Mouse (Mus musculus): ENCODE measurements around the gene Igf2r.
A peak's percentile ranks its signal among the peaks of the same experiment; 100 is the strongest.
"Not testable (repeated sequence)": the region's sequence is repeated elsewhere in the genome, so short reads cannot be mapped to it uniquely, and the experiment has no call there.

The Igf2r gene

DNA sequence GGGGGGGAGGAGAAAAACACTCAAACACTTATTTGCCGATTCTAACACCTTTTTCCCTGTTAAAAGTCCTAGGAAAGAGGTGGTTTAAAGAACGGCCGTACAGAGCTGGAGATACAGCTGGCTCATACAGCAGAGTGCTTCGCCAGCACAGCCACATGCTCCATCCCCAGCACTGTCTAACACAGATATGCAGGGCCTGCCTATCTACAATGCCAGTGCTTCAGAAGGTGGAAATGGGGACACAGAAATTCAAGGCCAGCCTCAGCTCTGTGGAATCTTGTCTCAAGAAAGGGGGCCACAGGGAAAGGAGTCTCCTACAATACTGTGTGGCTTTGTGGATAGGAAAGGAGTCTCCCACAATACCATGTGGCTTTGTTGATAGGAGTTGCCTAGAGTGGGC is 52.0 kb downstream of the Igf2r start:
- DNase-seq (ENCODE audit: low spot score in 2 of 2) = no peak

DNA sequence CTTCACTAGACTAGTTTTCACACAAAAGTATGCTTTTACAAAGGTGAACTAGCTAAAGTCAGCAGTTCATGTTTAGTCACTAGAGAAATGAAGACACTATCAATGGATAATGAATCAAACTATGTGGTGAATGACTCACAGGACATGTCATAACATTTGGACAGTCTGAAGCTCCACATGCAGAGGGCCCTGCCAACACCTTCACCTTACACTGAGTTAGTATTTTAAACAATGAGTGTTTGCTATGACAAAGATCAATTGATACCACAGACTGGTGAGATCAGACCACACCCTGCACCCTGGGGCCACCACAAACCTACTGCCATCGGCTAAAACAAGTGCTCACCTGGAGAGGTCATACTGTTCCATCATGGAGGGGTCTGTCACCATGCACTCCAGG is 54.4 kb downstream of the Igf2r start:
- DNase-seq (ENCODE audit: low spot score in 2 of 2) = peak; percentile 14 to 15

DNA sequence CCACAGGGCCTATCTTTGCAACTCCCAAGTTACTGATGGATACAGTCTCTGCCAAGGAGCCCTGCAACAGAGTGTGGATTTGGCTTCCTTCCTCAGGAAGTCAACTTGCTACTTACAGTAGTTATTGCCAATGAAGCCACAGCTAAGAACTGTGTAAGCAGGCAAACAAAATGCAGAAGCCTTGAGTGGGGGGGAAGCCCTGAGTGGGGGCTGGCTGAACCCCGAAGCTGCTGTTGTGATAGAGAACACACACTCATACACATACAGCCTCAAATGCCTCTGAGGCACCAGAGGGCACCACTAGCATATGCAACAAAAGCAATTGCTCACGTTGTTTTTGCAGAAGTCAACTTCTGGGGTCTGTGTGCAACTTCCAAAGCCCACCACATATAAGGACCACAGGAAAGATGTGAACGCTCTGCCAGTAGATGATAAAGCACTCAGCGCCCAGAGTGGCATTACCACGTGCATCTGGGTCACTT is 55.3 kb downstream of the Igf2r start:
- no peak for DNase-seq (ENCODE audit: low spot score in 2 of 2)

DNA sequence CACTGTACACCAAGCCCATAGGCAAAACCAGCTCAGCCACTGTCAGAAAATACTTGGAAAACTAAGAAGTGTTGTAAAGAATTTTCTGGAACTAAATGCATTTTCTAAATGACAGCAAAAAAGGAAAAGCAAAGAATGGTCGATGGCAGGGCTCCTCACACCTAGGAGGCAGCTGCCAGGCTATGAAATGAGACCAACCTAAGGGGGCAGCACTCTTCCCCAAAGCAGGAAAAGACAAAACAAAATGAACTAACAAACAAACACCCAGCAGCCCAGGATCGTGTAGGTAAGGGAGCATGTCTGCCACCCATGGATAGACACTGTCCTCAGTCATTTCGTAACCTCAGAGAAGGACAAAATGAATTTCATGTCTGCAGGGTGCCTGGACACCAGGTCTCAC is 56.5 kb downstream of the Igf2r start:
- DNase-seq (ENCODE audit: low spot score in 2 of 2) = no peak

GRCm38 (mm10) chr17:12712191-12712590 is 57.3 kb downstream of the Igf2r start:
- no peak for DNase-seq (ENCODE audit: low spot score in 2 of 2)

DNA sequence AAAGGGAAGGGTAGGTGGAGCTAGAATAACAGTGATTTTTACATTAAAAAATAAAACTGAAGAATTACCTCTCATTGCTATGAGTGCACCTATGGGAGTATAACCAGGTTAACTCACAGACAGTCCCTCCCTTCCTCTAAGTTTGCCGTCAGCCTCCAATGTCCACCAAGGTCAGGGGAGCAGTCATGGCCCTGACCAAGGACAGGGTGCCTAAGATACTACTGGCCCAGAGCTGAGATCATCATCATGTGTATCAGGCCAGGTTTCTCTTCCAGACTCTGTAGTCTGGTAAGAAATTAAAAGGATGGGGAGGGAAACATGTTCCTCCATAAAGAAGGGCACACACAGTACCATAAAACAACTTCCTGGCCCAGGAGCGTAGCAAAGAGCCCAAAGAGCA is 58.5 kb downstream of the Igf2r start:
- DNase-seq (ENCODE audit: low spot score in 2 of 2) = no peak

- no peak for DNase-seq (ENCODE audit: low spot score in 2 of 2)
These were observed 59.2 kb downstream of the Igf2r start for GRCm38 (mm10) chr17:12710050-12710780.

- no peak for DNase-seq (ENCODE audit: low spot score in 2 of 2)
These were observed 61.1 kb downstream of the Igf2r start for GRCm38 (mm10) chr17:12708398-12708797.

- DNase-seq (ENCODE audit: low spot score in 2 of 2) = no peak
These were observed 62.8 kb downstream of the Igf2r start for GRCm38 (mm10) chr17:12706590-12707049.

- DNase-seq (ENCODE audit: low spot score in 2 of 2) = no peak
These were observed 66.6 kb downstream of the Igf2r start for GRCm38 (mm10) chr17:12702901-12703300.

DNA sequence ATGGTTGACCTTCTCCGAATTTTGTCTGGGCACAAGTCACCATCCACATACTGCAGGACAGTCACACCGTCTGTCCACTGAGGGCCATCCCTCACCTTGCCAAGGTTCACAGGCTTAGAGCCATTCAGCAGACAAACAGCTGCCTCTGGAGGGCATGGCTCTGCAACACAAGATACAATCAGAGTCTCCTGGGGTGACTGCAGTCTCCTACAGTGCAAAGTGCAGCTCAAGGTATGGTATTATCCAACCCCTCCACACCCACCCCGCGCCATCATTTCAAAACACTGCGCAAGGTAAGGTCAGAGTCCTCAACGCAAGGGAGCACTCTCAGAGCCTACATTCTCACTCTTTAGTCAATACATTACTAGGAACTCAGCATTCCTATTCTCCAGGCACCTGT is 69.1 kb downstream of the Igf2r start:
- DNase-seq (ENCODE audit: low spot score in 2 of 2) = no peak

DNA sequence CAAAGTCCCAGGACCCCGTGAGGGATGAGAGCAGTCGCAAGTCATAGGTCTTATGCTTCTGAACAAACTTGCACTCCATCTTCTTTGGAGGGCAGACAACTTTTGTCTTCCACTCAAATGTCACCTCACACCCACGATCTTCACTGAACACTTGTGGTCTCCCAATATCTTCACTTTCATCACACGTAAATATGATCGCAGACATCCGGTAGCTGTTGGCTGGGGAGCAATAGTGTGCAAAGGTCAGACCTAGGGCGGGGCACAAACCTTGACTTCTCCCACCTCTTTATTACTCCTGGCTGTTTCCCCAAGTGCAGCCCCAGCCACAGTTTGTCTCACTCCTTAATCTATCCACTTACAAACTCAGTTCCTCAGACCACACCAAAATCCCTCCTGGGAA is 77.6 kb downstream of the Igf2r start:
- no peak for DNase-seq (ENCODE audit: low spot score in 2 of 2)

DNA sequence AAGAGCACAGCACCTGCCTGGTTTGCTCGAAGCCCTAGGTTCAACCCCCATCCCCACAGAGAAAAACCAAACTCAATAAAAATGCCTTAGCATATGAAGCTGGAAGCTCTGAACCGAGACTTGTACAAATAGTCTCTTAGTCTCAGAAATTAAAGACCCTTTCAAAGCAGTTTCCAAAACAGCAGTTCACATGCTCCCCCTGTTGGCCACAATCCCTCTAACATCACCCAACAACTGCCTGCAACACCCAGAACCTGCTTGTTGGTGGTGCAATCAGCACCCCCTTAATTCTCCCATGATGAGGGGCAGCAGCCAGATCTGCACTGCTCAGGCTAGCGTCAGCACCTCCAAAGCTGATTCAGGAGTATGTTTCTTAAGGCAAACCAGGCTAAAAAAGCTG is 79.9 kb downstream of the Igf2r start:
- DNase-seq (ENCODE audit: low spot score in 2 of 2) = no peak

GRCm38 (mm10) chr17:12688427-12689110 is 80.9 kb downstream of the Igf2r start:
- DNase-seq (ENCODE audit: low spot score in 2 of 2) = no peak

DNA sequence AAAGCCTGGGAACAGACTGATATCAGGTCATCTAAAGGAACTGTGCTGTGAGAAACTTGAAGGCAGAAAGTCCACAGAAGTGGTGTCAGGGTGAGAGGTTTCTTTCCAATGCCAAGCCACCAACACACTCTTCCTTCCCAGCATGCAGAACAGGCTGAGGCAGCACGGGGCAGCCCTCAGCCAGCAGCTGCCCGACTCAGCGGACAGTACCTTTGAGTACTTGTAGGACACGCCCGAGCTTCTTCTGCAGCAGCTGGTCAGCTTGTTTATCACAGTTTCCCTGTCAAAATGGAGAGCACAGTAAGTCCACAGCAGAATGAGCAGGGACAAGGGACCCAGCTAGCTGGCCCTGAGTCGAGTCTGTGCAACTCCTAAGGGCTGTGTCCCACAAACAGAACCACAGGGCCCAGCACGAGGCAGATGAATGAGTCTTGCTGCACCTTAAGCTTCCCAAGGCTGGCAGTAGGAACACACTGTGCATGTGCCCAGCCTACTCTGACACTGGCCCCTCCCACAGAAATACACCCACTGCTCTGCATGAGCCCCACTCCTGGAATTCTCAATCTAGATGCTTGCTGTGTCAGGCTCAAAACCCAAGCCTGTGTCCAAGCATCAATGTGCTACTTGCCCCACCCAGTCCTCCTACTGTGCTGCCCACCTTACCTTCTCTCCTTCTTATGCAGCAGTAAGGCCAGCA is 84.4 kb downstream of the Igf2r start:
- DNase-seq (ENCODE audit: low spot score in 2 of 2) = no peak

GRCm38 (mm10) chr17:12684412-12684811 is 85.1 kb downstream of the Igf2r start:
- no peak for DNase-seq (ENCODE audit: low spot score in 2 of 2)

GRCm38 (mm10) chr17:12683582-12683981 is 85.9 kb downstream of the Igf2r start:
- no peak for DNase-seq (ENCODE audit: low spot score in 2 of 2)

- no peak for DNase-seq (ENCODE audit: low spot score in 2 of 2)
These were observed 91.2 kb downstream of the Igf2r start for GRCm38 (mm10) chr17:12678261-12678660.

- DNase-seq (ENCODE audit: low spot score in 2 of 2) = no peak
These were observed 92.3 kb downstream of the Igf2r start for GRCm38 (mm10) chr17:12677139-12677538.

DNA sequence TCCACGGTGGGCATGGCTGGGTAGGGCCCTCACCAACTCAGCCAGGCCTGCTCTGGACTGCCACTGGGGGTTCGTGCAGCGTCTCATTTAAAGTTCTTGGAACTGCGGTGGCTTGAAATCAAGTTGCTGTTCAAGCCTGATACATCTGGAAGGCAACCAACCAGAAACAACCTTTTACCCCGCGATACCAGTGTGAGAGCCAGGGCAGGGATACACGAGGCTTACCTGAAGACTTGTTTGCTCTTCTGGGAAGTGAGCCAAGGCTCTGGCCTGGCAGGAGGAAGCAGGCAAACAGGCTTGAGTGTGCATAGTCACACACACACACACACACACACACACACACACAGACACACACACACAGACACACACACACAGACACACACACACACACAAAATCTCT is 93.8 kb downstream of the Igf2r start, which contains the start of gene Slc22a1:
Gene Slc22a1 (minus strand): TSS at position 184 of the 400 bp plus-strand sequence.
- peak in 1 of 2 experiments; percentile 63 for DNase-seq (ENCODE audit: low spot score in 2 of 2)

- DNase-seq (ENCODE audit: low spot score in 2 of 2) = not testable (repeated sequence)
These were observed 94.5 kb downstream of the Igf2r start for GRCm38 (mm10) chr17:12674980-12675379.

DNA sequence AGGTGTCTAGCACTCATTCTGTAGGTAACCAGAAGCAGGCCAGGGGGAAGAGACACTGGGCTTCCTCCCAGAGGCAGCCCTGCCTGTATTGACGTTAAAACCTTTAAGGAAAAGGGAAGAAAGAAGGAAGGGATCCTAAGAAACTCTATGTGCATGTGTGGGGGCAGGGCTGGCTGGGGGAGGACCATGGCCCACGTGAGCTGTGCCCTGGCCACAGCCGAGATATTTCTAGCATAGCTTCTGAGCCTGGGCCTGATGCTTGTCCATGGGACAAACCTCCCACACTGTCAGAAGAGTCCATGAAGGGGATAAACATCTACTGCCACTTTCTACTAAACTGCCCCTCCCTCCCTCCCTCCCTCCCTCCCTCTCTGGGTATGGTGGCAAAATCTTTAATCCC is 95.6 kb downstream of the Igf2r start:
- DNase-seq (ENCODE audit: low spot score in 2 of 2) = no peak

Data from urinary bladder, adult 18-20 months (tissue).